Mouse (Mus musculus) thymus, postnatal 10 days (tissue): ENCODE data around the gene Nhlrc1.

Experiments used
- DNase-seq, 2 experiments: peaks; one replicate each; pipeline ENCODE4 v3.0.0; 2021; ENCODE audit warnings: low spot score in 2 of 2

The Nhlrc1 gene

DNA sequence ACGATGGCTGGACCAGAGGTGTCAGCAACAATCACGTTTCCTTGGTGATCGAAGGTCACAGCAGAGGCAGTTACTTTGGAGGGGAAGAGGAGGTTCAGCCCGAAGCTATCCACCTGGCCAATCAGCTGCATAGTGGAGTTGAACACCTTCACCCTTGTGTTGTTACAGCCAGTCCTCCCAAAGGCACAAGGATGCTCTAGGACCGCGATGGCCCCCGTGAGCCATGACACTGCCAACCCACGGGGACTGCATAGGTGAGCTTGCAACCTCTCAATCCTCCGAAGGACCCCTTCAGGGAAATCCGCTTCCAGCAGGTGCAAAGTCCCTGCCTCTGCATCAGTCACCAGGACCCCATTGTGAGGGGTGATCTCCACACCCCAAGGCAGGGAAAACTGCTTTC lies 910 bp downstream of the Nhlrc1 start:
- no peak for DNase-seq

DNA sequence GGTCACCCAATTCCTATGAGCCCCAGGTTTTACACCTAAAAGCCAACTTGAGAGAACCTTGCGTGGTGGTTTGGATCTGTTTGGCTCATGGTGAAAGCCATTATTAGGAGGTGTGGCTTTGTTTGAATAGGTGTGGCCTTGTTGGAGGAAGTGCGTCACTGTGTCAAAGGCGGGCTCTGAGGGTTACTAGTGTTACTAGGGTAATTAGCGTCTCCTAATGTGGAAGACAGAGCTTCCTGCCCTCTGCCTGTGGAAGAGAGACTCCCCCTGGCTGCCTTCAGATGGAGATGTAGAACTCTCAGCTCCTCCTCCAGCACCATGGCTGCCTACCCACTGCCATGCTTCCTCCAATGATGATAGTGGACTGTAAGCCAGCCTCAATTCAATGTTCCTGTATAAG lies 13.1 kb downstream of the Nhlrc1 start:
- no peak for DNase-seq

DNA sequence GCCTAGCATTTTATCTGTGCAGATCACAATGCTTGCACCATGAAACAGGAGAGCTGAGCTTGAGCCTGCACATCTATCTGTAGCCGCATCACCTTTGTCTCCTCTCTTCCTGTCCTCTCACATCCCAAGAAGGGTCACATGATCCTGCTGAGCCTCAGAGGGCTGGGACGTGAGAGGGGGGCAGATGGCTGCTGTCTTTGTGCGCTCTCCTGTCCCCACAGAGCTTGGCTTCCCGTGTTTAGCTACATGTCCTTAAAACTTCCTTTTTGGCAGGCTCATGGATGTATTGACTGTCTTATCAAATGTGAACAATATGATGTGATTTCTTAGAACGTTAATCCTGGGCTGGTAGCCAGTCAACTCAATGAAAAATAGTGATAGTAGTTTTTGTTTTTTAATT lies 15.2 kb downstream of the Nhlrc1 start:
- DNase-seq = no peak

DNA sequence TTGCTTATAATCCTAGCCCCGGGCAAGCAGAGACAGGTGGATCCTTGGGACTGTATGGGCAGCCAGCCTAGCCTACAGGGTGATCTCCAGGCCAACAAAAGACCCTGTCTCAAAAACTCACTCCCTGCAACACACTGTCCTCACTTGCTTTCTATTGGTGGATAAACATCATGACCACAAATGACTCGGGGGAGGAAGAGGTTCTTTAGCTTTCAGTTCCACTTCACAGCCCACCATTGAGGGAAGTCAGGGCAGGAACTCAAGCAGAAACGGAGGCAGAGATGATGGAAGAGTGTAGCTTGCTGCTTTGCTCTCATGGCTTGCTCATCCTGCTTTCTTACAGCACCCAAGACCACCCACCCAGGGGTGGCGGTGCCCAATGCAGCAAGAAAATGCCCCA lies 17.3 kb downstream of the Nhlrc1 start:
- DNase-seq = no peak

DNA sequence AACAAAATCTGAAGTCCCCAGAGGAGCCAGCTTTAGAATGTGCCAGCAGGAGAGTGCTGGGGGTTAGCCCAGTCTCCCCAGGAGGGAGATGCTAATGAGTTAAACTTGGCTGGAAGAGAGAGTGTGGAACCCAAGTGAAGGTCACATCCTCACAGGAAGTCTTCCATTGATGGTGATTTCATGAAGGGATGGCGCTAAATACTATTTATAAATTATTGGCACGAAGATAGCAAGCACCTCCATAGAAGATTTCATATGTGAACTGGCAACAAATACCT lies 21.4 kb downstream of the Nhlrc1 start:
- DNase-seq = no peak

DNA sequence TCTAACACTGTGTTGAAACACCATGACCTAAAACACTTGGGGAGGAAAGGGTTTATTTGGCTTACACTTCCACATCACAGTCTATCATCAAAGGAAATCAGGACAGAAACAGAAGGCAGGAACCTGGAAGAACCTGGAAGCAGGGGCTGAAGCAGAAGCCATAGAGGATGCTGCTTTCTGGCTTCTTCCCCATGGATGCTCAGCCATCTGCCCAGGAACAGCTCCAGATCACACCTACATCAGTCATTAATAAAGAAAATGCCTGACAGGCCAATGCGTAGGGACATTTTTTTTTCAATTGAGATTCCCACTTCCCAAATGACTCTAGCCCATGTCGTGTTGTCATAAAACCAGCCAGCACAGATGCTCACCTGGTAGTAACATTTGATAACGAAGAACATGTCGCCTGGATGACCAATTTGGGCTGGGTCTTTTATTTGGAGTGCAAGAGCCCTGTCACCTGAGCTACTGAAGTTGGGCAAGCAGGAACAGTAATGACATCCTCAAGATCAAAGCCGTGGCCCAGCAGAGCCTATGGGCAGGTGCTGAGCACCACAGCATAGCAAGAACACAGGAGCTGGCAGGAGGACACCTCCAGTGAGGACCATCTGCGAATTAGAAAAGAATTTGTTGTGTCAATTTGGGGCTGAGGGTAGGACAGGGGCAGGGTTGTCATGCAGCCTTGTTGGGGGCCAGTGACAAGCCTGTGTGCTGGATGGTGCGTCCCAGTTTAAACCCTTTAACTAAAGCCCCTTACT lies 22.0 kb downstream of the Nhlrc1 start:
- DNase-seq = no peak

DNA sequence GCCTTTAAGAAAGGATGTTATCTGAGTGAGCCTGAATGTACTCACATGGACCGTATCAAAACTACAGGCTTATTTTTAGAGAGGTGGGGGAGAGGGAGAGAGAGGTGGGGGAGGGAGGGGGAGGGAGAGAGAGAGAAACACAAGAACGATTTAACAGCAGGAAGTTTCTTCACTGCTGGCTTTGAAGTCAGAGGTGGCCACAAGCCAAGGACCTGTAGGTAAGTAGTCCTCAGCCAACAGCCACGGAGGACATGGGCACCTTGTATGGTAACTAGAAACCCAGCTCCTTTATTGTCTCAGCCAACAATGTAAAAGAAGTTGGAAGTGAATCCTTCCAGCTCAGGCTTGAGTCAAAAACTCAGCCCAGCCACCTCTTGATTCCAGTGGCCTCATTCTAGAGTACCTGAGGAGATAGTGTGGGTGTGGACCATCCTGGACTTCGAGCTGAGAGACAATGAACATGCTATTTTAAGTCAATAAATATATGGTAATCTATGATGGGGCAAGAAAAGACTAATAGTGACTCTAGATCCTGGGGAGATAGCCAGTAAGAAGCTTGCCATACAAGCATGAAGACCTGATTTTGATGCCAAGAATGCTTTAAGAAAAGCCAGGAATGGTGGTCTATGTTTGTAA lies 24.2 kb downstream of the Nhlrc1 start:
- no peak for DNase-seq

DNA sequence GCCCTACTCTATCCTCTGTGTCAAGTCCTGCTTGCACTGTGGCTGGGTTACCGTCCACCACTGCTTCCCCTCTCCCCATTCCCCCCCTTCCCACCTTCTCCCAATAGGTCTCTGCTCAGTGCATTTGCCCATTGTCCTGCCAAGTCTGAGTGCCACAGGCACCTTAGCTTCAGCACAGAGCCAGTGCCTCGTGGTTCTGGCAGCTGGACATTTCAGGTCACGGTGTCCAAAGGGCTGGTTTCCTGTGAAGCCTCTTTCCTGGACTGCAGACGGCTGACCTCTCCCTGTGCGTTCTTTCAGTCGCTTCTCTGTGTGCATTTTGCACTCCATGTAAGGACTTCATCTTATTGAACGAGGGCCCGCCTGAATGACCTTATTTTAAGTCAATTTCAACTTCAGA lies 26.7 kb downstream of the Nhlrc1 start:
- no peak for DNase-seq

DNA sequence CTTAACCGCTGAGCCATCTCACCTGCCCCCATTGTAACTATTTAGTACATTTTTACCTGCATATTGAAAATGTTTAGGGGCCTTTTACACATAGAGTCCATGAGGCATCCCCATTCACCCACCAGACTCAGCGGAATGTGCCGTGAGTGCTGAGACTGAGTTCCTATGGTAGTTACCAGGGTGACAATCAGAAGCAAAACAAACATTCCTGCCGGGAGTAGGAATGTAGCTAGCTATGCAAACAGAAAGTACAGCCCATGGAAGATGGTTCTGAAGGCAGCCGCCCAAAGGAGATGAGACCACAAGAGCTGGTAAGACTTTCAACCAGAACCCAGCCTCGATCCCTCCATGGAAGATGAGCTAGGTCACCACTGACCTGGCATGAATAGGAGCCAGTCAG lies 28.4 kb downstream of the Nhlrc1 start:
- DNase-seq = no peak

DNA sequence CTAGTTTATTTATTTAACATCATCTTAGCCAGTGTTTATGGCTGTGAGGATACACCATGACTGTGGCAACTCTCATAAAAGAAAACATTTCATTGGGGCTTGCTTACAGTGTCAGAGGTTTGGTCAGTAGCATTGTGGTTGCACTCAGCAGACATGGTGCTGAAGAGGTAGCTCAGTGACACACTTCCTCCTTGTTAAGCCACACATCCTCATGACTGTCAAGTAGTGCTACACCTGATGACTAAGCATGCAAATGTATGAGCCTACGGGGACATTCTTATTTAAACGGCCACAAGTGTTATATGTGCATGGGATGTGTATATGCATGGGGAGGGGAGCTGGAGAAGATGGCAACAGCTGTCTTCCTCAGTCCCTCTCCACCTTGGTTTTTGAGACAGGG lies 30.8 kb downstream of the Nhlrc1 start:
- no peak for DNase-seq

DNA sequence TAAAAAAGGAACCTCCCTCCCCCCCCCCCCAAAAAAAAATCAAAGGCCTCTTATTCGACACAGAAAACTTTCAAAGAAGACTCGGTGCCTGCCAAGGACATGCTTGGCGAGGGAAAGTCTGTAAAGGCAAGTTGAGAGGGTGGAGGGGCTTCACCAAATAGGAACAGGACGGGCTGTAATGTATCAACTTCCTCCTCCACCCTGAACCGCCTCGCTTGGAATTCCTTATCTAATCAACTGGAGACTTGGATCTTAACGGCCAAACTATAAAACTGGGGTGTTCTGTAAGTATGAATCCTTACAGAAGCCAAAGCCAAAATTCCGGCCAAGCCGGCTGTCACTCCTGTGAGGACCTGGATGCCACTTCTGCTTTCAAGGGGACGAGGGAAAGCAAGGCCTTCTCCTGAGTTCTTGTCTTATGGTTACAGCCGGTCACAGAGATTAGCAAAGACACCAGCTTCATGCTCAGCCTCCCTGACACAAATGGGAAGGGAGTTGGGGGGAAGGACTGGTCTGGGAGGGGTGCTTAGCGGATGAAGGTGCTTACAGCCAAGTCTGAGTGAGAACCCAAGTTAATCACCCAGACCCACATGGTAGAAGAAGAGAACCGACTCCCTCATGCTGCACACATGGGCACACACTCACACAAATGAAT lies 34.7 kb downstream of the Nhlrc1 start:
- no peak for DNase-seq

DNA sequence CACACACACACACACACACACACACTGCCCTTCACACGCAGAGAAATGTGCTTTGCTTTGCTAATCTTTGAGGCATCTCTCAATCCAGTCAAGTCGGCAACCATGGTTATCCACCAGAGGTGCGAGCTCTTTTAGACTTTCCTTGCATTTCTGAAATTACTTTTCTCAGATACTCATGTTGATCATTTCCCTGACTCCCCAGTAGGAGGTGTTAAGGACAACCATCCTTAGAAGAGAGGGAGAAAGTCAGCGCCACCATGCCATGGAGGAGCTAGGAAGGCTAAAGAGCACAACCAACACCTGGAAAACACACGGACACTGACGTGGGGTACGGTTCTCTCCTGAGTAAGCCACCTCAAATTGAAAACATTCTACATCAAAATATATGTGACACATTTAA lies 38.1 kb downstream of the Nhlrc1 start:
- no peak for DNase-seq

DNA sequence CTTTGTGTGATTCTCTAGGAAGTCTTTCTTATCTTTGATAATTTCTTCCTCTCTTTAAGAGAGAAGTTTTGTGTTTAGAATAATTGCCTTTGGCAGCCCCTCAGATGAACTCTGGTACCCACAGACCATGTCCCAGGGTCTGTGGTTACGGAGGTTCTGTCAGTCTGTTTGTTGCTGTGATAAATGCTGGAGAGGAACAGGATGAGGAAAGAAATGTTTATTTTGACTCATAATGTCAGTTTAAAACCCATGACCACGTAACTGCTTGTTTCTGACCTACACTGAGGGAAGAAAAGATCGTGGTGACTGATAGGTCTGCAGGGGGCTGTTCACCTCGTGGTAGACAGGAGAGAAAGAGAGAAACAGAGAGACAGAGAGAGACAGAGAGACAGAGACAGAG lies 38.7 kb downstream of the Nhlrc1 start:
- no peak for DNase-seq

DNA sequence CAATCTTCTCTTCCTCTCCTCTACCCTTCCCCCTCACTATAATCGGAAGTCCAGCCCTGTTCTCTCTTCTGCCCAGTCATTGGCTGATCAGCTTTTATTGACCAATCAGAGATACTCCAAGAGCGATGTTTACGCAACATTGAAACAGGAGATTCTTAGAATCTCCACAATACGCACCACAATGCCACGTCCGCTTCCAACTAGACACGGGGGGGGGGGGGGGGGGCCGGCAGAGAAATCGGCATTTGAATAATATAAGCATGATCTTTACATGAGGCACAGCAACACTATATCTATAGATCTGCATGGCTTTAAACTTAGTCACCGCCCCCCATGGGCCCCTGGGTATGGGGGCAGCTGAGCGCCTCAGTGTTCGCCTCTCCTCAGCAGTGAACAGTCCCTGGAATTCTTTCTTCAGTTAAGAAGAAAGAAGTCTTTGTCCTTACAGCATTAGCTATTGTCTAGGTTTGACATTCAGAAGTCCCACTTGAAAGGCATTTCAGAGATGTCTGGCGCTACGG lies 39.6 kb downstream of the Nhlrc1 start:
- no peak for DNase-seq

DNA sequence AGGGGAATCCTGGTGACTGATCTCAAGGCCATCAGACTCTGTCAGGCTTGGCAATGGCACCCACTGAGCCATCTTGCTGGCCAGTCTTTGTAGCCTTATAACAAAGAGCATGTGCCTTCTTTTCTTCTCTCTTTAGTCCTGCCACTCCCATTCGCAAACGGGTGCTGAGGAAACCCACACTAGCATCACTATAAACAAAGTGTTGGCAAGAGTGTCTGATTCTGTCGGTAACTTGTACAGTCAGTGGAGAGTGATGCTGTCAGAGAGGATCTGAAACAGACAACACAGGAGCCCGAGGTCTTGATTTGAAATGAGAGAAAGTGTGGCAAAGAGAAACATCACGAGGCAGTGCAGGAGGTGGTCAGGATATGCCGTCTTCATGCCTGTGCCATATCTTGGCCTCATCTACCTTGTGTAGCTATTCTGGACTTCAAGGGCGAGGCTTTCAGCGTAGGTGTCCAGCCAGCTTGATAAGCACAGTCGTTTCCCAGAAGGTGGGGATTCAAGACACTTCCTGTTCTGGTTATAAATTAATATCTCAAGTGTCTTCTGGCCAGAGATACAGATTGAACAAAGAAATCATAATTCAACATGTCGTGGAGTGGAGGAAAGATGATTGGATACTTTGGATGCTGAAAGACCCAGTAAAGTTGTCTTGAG lies 44.2 kb downstream of the Nhlrc1 start:
- no peak for DNase-seq

DNA sequence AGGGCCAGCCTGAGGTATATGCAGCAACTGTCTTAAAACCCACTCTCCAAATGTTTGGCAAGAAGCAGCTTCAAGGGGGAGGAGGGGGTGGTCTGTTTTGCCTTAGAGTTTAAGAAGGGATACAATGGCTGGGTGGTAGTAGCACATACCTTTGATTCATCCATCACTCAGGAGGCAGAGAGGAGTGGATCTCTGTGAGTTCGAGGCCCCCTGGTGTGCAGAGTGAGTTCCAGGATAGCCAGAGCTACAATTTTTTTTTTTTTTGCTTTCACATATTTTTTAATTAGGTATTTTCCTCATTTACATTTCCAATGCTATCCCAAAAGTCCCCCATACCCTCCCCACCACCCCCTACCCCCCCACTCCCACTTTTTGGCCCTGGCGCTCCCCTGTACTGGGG lies 46.0 kb downstream of the Nhlrc1 start:
- DNase-seq = no peak

DNA sequence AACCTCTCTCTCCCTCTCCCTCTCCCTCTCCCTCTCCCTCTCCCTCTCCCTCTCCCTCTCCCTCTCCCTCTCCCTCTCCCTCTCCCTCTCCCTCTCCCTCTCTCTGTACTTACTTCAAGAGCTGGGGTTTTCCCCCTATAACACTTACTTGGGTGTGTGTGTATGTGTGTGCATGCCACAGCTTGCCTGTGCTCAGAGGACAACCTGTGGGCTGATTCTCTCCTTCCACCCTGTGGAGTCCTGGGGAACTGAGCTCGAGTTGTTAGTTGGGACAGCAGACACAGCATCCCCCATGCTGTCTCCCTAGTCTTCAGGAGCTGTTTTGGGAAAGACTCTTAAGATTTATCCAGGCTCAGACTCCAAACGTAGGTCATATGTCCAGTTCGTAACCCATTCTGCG lies 47.3 kb downstream of the Nhlrc1 start:
- DNase-seq = no peak
